Mouse (Mus musculus): ENCODE results near the gene Magi1.

Gene Magi1

GRCm38 (mm10) chr6:94155996-94156395 lies 127.7 kb downstream of the Magi1 start:
- no peak for DNase-seq

GRCm38 (mm10) chr6:94154854-94155601 lies 128.7 kb downstream of the Magi1 start:
- peak; percentile 16 for DNase-seq

- no peak for DNase-seq
These were observed 130.8 kb downstream of the Magi1 start for GRCm38 (mm10) chr6:94152881-94153280.

GRCm38 (mm10) chr6:94150876-94151275 lies 132.8 kb downstream of the Magi1 start:
- DNase-seq, result no peak

GRCm38 (mm10) chr6:94149800-94150199 lies 133.9 kb downstream of the Magi1 start:
- no peak for DNase-seq

GRCm38 (mm10) chr6:94146206-94146493 lies 137.6 kb downstream of the Magi1 start:
- DNase-seq, result peak; percentile 22

- DNase-seq, result peak; percentile 84
These were observed 138.1 kb downstream of the Magi1 start for GRCm38 (mm10) chr6:94145430-94146205.

- DNase-seq, result no peak
These were observed 141.2 kb downstream of the Magi1 start for GRCm38 (mm10) chr6:94142493-94142892.

GRCm38 (mm10) chr6:94141496-94141895 lies 142.2 kb downstream of the Magi1 start:
- no peak for DNase-seq

- DNase-seq, result peak; percentile 32
These were observed 143.7 kb downstream of the Magi1 start for GRCm38 (mm10) chr6:94139952-94140414.

GRCm38 (mm10) chr6:94136693-94137092 lies 147.0 kb downstream of the Magi1 start:
- no peak for DNase-seq

GRCm38 (mm10) chr6:94134159-94134558 lies 149.6 kb downstream of the Magi1 start:
- DNase-seq, result no peak

- no peak for DNase-seq
These were observed 151.7 kb downstream of the Magi1 start for GRCm38 (mm10) chr6:94131999-94132398.

- peak; percentile 16 for DNase-seq
These were observed 153.3 kb downstream of the Magi1 start for GRCm38 (mm10) chr6:94130389-94130788.

GRCm38 (mm10) chr6:94126763-94127162 lies 157.0 kb downstream of the Magi1 start:
- no peak for DNase-seq

- no peak for DNase-seq
These were observed 158.6 kb downstream of the Magi1 start for GRCm38 (mm10) chr6:94125144-94125543.

GRCm38 (mm10) chr6:94124279-94124678 lies 159.4 kb downstream of the Magi1 start:
- DNase-seq, result no peak

- DNase-seq, result no peak
These were observed 161.1 kb downstream of the Magi1 start for GRCm38 (mm10) chr6:94122566-94123150.

GRCm38 (mm10) chr6:94121488-94121887 lies 162.2 kb downstream of the Magi1 start:
- DNase-seq, result no peak

GRCm38 (mm10) chr6:94116434-94117432 lies 167.0 kb downstream of the Magi1 start:
- DNase-seq, result no peak

- DNase-seq, result no peak
These were observed 171.9 kb downstream of the Magi1 start for GRCm38 (mm10) chr6:94111833-94112232.

- DNase-seq, result no peak
These were observed 176.2 kb downstream of the Magi1 start for GRCm38 (mm10) chr6:94107401-94108107.
